Mouse (Mus musculus) frontal cortex, adult 2 months (tissue): ENCODE measurements around the gene Kcnj5. TPM values are rescaled to one million over a fixed set of nuclear protein-coding genes. Genes with fewer than 3 reads are reported as not detected.

Experiments used
- DNase-seq, 2 experiments: peaks; one replicate each; pipeline ENCODE4 v3.0.0; 2022; ENCODE audit warnings: low spot score in 1 of 2; ENCODE audit errors: extremely low spot score in 1 of 2
- polyA plus RNA-seq: library from polyadenylated mRNA; depleted of rRNA; stranded (reverse); fragments of >200 nt; gene quantifications from 2 replicates; pipeline ENCODE4 v1.2.3, GENCODE M21; 2012; rRNA removed

Gene Kcnj5
- polyA plus RNA-seq, 1 experiment, result 0.18 TPM

DNA sequence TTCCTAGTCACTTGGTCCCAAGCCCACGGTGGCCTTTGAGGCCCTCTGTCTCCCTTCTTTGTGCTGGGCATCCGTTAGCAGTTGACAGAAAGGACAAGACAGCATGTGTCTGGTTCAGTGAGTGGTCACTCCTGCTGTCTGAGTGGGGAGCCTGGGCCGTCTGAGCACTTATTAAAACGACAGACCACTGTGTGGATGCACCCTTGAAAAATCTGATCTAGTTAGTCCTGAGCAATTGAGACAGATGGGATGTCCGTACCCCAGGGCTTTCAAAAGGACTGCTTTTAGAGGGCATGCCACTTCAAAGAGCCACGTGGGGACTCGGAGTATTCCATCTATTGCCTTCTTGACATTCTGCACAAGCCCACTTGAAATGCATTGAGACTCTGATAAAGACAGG is 20.5 kb downstream of the Kcnj5 start:
- no peak for DNase-seq

DNA sequence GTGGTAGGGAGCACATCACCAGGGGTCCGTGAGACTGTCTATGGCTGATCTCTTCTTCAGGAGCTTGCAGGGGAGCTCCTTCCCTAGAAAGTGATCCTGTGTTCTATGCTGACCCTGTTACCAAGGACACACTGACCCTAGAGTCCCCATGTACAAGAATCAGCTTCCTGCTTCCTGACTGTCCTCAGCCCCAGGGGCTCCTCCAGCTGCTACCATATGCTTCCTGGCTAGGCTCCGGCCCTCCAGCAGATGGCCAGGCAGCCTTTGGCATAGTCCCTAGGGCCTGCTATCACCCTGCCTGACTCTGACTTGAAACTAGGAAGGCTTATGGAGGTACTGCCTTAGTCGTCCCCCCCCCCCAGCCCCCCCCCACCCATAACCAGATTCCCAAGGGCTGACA is 24.0 kb downstream of the Kcnj5 start:
- no peak for DNase-seq

DNA sequence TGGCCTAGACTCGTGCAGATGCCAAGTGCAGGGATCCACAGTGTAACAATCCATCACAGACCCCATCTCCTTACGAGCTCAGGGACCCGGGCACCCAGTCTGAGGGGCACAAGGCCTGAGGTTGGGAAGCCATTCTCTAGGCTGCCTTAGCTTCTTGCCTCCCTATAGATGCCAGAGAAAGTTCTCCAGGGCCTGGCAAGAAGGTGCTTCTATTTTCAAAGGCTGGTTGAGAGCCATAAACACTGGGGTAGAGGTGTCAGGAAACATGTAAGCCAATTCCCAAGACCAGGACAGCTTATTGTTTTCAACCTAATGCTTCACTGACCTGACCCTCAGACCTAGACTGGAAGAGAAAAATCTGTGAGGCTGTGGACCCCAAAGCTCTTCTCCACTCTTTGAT is 28.2 kb downstream of the Kcnj5 start:
- DNase-seq, result no peak

DNA sequence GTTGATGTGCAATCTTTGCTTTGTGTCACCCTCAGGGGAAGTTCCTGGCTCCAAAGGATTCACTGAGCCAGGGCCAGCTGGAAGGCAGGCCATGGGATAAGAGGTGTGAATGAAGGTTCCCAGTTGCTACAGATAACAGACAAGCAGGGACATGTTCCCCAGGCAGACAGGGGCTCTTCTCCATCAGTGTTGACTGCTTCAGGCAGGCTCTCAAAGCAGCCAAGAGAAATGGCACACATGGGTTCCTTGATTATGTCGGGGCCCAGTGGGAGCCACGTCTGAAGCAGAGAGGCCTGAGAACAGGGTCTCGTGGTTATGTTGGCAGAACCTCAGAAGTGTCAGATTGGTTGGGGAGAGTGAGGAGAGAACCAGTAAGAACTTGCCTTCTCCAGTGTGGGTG is 30.1 kb downstream of the Kcnj5 start:
- DNase-seq, result no peak

DNA sequence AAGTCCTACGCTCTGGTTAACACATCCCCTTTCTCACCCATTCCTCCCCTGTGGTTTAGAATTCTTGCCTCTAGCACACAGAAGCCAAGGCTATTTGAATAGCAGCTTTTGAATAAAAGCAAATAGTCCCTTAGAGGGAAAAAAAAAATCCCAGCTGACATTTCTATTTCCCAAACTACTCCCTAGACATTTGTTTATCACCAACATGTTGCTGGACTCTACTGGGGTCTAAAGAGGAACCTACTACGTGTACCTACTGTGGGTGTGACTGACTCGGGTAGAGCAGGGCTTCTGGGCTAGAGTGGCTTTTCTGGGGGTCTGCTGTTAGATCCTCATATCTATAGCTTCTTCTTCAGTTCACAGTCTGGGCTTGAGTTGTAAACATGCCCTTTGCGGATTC is 31.9 kb downstream of the Kcnj5 start:
- no peak for DNase-seq

DNA sequence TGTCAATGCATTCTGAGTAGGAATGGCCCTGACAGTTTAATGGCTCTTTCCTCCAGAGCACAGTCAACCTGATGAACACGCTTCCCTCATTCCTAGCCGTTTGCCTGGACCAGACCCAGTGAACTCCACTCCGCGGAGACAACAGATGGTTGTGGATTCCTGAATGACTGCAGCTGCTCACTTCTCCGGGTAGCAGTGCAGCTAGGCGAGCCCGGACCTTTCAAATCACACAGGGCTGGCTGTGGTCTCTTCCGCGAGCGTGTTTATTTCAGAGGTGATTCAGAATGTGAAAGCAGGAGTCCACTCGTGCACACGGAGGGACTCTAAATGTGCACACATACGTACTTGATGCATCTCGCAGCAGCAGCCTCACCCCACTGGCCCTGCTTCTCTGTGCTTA is 32.4 kb downstream of the Kcnj5 start:
- DNase-seq, result peak in 1 of 2 experiments; percentile 18

DNA sequence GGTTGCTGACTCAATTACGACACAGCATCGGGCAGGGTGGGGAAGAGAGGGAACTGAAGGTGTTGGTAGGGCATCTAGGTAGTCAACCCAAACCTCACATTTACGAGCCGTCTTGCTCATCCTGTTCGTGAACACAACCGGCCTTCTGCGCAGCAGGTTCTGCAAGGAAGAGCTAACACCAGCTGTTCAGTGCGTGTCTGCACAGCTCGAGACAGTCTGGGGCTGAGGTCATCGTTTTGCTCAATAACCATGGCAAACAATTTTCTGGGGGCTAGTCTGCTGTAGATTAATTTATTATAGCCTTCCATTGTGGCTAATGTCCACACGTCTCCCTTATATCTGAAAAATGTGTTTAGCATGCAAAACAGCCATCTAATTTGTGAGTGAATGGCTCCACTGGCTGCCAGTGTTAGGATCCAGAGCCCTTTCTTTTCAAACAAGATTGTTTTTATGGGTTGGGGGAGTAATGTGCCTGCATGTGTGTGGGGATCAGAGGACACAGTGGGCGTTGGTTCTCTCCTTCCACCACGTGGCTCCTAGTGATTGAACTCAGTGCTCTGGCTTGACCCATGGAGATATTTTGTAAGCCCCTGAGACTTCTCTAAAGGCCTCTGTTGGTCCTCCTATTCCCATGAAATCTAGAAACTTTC is 41.5 kb downstream of the Kcnj5 start:
- no peak for DNase-seq

DNA sequence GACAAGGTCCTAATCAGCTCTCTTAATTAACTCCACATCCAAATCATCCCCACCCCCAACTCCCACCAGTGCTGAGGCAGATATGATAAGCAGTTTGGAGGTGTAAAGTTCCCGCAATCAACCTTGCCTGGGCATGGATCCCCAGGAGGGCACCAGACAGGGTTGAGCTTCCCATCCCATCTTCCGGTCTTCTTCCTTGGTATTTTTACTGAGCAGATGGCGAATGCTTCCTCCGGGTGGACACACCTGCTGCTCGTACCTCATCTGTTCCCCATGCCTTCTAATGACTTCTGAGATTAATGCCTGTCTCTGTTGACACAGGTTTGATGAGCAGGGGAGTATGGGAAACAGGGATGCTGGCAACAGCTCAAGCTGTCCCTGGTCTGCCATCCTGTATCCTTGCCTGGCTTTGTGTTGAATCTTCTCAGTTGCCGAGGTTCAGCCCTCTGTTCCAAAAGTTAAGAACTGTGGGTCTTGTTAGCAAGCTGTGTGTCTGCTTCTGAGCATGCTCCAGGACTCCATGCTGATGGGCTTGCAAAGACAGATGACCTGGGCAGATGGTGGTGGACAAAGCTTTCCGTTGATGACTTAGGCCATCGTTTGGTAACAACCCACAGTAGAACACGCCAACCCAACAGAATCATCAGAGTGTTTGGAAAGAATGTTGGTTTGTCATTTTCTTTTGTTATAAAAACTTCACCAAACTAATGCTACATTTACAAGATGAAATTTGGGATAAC is 48.9 kb downstream of the Kcnj5 start:
- no peak for DNase-seq

DNA sequence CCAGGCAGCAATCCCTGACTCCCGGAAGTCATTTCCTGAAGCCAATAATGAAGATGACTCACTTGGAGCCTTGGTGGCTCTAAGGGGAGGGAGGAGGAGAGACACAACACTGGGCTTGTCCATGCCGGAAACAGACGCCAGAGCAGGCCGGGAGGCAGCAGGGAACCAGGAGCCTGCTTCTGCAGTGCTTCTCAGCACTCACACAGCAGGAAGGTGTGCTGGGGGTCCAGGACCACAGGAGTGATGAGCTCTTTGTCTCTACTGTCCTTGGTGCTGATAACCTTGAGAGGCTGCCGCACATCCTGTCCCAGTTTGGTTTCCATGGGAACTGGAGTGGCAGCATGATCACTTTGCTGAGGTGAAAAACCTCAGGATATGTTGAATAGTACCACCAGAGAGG is 51.5 kb downstream of the Kcnj5 start:
- DNase-seq, result no peak

DNA sequence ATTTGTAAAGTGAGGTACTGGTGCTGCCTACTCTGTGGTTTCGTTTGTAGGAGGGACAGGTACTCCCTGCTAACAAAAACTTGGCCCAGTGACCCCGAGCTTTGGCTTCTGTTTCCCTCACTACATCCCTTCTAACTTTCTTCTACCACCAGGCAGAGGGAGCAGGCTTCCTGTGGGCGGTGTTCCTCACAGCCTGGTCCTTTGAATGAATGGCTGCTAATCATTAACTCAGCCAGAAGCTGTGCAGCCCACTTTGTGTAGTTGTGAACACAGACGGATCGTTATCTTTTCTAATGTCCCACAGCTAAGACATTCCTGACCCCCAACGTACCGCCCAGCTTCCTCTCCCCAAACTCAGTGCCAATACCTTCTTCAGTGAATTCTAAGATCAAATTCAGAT is 52.5 kb downstream of the Kcnj5 start:
- no peak for DNase-seq

DNA sequence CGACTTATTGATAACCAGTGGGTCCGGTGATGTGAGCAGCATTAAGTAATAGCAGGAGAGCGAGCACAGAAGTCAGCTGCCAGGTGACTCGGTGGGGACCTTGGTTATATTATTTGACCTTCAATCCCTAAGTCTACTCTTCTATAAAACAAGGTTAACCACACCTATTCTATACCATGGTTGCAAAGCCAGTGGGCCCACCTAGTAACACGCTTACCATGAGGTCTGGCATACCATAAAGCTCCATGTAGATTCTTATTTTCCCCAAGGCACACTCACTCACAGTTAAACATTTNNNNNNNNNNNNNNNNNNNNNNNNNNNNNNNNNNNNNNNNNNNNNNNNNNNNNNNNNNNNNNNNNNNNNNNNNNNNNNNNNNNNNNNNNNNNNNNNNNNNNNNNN is 60.6 kb downstream of the Kcnj5 start:
- no peak for DNase-seq

DNA sequence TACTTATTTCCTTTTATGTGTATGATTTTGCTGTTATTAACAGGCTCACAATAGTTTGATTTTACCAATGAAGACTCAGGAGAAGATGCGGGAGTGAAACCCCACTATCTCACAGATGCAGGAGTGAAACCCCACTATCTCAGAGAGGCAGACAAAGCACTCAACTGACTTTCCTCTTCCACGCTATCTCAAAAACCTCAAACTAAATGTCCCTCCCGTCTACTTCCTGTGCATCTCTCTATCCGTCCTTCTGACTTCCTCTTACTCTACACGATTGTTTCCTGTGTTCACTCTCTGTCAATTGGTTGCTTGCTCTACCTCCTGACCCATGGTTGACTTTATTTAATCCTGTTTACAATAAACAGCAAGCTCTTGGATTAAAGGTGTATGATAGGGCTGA is 63.7 kb downstream of the Kcnj5 start:
- no peak for DNase-seq

DNA sequence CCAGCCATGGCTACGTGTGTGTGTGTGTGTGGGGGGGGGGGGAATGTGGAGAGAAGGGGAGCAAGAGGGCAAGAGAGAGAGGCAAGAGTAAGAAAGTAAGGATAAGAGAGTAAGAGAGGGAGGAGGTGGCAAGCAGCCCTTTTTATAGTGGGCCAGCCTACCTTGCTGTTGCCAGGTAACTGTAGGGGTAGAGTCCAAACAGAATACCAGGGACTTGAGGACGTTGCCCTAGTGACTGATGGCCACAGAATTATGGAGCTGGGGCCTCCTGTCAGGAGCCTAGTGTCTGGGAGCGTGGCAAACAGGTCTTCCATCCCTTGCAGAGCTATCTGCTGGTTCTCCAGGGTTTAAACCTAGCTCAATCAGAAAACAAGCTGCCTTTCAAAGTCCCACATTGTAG is 64.4 kb downstream of the Kcnj5 start:
- DNase-seq, result no peak

DNA sequence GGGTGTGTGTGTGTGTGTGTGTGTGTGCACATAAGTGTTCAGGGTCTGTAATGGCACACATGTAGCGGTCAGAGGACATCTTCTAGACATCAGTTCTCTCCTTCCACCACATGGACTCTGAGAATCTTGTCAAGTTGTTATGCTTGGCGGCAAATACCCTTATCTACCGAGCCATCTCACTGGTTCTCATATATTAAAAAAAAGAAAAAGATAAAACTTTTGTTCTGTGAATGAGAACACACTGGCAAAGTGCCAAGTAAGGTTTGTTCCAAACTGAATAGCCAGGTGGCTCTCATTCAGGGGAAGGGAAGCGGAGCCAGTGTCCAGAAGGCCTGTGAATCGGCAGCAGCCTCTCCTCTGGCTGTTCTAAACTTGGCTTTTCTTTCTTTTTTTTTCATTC is 66.1 kb downstream of the Kcnj5 start:
- DNase-seq, result no peak

DNA sequence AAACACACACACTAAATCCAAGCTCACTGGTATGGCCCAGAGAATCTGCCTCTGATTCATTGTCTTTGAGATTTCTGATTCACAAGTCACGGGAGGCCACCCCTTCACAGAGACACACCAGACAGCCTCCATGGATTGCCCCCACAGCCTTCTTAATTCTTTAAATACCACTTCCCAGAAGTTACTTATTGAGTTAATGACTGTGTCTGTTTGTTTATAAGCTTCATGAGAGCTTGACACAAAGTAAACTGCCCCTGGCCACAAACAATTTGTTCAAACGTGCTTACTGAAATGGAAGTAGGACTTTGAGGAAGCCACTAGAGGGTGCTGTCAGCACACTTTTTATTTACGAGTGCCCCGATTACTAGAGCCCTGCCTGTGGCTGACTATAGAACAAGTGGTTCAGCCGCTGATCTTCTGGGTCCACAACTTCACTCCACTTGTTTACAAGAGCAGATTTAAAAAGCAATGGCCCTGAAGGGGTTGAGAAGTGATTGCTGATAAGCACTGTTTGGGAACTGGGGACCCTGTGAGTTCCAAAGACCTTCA is 72.2 kb downstream of the Kcnj5 start:
- DNase-seq, result peak; percentile 57 to 90

Other genes starting within 250 kb of the Kcnj5 start
- gene Arhgap32, start 228.2 kb downstream of the Kcnj5 start, polyA plus RNA-seq, result 47.5 and 54.9 TPM in 2 replicates
- not detected in 2 replicates for gene Kcnj1, start 28.1 kb upstream of the Kcnj5 start, polyA plus RNA-seq
- gene Fli1, start 198.5 kb upstream of the Kcnj5 start, polyA plus RNA-seq, result 3.1 and 4.6 TPM in 2 replicates